Mouse (Mus musculus): ENCODE data around the gene Ttc23. TPM values are rescaled to one million over a fixed set of nuclear protein-coding genes. Genes with fewer than 3 reads are reported as not detected.

Gene Ttc23
- total RNA-seq (2021) = 1 to 10 TPM; 6.2 to 9.0 TPM

GRCm38 (mm10) chr7:67647277-67647676, at the start of gene Ttc23:
Gene Ttc23, plus strand, starts transcription at chr7:67647410.
- no peak for DNase-seq

DNA sequence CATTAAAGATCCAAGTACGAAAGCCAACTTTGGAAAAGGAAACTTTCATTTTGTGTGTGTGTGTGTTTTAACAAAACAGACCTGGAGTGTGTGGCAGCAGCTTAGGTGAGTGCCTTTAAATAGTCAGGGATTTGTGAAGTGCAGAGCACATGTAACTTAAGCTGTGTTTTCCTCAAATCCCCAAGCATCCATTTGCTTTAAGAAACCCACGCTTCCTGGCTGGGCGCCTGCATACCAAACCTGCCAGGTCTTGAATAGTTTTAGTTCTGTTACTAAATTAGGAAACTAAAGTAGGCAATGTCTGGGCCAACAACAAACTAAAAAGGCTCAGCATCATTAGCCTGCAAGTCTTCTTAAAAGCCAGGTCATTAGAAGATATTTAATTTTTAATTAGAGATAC, 49.2 kb upstream of the Ttc23 start:
- peak; percentile 40 to 43 for DNase-seq

GRCm38 (mm10) chr7:67605114-67605513, 42.1 kb upstream of the Ttc23 start:
- DNase-seq = no peak

DNA sequence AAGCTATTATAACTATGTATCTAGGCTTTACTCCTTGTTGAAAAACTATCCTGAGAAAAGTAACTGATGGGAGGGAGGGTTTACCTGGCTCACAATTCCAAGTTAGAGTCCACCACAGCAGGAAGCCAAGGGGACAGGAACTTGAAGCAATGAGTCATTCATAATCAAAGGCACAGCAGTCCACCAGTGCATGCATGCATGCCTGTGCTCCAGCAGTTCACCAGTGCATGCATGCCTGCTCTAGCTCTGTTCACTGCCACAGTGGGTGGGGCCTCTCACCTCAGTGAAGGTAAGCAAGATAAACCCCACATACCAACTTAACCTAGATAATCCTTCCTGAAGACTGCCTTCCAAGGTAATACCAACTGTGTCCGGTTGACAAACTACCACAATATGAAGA, 41.0 kb upstream of the Ttc23 start:
- no peak for DNase-seq

GRCm38 (mm10) chr7:67607669-67608347, 39.4 kb upstream of the Ttc23 start:
- no peak for DNase-seq

DNA sequence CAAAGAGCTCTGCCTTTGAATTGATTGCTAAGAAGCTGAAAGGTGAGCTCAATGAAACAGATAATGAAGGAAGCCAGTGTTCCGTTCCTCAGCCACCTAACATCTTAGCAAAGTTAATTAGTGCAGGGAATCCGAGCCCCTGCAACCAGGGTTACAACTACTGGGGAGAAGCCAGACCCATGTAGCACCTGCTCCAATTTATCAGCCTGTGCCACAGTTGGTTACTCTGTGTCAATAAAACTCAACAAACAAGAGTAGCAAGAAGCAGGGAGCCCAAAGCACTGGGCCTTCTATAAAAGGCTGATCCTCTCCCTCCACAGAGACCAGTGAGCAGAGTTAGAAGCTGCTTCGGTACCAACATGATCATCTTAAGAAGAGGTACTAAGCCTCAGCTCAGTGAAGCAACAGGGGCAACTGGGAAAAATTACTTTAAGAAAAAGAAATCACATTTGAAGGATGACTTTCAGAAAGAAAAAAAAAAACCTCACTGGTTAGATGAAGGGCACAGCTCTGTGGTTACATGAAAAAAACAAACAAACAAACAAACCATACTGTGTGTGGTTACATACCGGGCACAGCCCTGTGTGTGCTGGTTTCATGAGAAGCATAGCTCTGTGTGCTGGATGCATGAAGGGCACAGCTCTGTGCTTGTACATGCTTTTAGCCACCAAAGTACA, 38.7 kb upstream of the Ttc23 start:
- DNase-seq = no peak

DNA sequence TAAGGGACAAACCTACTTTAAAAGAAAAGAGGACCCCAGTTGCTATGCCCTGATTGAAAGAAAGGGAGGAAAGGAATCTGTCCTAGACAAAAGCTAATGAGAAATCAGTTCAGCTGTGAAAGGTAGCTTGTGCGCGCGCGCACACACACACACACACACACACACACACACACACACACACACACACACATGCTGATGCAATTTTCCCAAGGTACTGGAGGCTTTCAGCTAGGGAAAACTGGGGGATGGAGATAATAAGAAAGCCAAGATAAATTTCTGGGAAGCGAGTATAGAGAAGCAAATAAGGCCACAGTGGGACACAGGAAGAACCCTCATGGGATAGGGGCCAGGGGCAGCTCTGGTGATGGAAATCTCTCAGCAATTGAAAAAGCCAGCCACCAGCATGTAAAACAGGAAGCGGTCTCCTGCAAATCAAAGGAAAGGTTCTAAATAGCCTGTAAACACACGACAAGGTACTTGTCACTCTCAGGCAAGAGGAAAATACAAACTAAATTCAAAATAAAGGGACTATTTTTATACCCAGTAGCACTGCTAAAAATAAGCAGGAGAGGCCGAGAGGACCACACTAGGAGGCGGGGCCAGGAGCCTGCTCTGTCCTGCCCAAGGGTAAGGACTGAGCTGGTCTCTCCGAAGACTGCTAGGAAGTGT, 33.3 kb upstream of the Ttc23 start:
- no peak for DNase-seq

DNA sequence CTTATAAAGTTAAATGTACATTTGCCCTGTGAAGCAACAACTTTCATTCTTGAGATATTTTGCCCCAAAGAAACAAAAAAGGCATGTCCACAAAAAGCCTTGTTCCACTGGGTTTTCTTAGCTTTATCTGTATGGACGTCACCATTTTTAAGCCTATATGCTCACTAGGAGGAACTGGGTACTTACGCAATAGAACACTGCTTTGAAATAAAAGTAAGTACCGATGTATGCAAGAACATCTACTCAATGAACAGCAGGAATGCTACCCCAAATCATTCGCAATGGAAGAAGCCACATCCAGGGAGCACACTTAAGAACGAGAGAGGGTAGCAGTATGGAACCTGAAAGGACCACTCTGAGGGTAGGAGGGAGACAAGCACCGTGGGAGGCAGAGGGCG, 32.7 kb upstream of the Ttc23 start:
- DNase-seq = no peak

GRCm38 (mm10) chr7:67616890-67617289, 30.3 kb upstream of the Ttc23 start:
- DNase-seq = no peak

- no peak for DNase-seq
These were observed 29.6 kb upstream of the Ttc23 start for GRCm38 (mm10) chr7:67617646-67618045.

GRCm38 (mm10) chr7:67618316-67618715, 28.9 kb upstream of the Ttc23 start:
- DNase-seq = no peak

DNA sequence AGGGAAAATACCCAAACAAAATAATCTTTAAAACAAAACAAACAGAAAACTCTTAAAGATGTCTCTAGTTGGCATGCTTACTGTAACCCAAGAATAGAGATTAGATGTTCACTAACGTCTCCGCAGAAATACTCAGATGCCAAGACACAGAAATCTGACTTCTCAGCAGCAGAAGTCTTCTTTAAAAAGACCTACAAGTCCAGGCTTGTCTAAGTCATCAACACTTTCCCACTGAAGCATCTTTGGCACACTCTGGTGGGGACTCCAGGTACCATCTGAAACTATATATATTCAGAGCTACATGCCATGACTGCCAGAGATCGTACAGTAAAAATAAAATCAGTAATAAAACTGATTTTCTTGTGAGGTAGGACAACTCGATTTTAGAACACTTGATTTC, 27.4 kb upstream of the Ttc23 start:
- no peak for DNase-seq

DNA sequence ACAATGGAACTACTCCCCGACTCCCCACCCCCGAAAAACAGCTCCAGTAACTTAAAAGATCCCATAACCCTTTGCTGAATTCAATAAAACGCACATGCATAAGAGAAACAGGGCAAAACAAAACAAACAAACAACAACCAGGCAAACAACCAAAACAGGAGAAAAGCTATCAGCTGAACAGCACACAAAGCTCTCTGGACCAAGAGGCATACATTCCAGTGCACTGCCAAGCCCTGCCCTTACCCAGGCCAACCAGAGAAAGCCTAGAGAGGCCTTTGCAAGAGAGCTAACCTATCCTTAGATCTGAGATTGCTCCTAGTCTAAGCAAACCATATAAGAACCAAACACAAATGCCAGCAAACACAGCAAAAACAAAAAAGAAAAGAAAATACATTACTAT, 25.1 kb upstream of the Ttc23 start:
- no peak for DNase-seq

DNA sequence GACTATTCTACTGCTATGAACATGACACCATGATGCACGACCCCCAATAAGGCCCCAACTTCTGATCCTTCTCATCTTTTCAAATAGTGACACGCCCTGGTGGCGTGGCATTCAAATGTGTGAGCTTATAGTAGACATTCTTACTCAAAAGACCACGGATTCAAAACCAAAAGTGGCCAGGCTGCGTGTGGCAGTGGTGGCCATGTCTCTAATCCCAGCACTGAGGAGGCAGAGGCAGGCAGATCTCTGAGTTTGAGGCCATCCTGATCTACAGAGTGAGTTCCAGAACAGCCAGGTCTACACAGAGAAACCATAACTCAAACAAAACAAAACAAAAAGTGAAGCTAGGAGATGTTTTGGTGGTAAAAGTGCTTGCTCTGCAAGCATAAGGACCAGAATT, 20.5 kb upstream of the Ttc23 start:
- DNase-seq = no peak

GRCm38 (mm10) chr7:67629681-67630080, 17.5 kb upstream of the Ttc23 start:
- no peak for DNase-seq

- DNase-seq = peak; percentile 56 to 70
These were observed 16.4 kb upstream of the Ttc23 start for GRCm38 (mm10) chr7:67630817-67631216.

GRCm38 (mm10) chr7:67632380-67632779, 14.8 kb upstream of the Ttc23 start:
- DNase-seq = no peak

- no peak for DNase-seq
These were observed 13.0 kb upstream of the Ttc23 start for GRCm38 (mm10) chr7:67634210-67634609.

- no peak for DNase-seq
These were observed 11.0 kb upstream of the Ttc23 start for GRCm38 (mm10) chr7:67636161-67636560.

- DNase-seq = peak in 1 of 2 experiments; percentile 15
These were observed 8.2 kb upstream of the Ttc23 start for GRCm38 (mm10) chr7:67639006-67639405.

- DNase-seq = no peak
These were observed 4.3 kb upstream of the Ttc23 start for GRCm38 (mm10) chr7:67642955-67643354.

GRCm38 (mm10) chr7:67644291-67644690, 2.9 kb upstream of the Ttc23 start:
- no peak for DNase-seq

DNA sequence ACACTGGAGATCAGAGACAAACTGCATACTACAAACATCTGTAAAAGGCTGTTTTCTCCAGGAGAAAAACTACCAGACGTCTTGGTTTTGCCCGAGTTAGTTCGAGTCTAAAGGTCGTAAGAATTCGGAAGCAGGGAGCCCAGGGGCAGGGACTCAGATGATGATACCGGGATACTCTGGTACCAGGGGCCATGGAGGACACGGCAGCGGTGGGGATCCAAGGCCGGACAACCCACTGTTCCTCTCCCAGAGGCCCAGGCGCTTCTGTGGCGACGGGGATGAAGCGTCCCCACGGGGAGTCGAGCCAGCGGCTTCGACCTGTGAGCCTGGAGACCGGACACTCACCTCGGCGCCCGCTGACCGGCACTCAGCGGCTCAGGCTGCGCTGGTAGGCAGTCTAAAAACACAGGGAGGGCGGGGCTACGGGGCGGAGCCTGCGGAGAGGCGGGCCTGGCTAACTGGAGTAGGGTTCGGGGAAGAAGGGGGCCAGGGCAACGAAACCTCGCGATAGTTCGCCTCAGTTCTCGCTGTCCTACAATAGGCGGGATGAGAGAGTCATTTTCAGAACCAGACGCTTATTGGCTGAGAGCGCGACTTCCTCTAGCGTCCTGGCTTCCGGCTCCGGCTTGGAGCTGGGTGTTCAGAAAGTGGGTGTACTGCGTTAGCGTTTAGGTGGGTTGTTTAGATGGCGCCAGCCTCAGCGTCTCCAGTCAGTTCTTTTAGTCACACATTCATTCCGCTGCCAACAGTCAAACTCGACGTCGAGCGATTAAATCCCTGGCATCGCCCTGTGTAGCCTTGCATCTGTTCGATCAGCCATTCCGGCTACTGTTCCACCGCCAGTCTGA, 2.2 kb upstream of the Ttc23 start, which contains the start of gene Lrrc28:
TSS of gene Lrrc28 (minus strand) at position 436 of the 848 bp plus-strand sequence.
- peak; percentile 98 to 99 for DNase-seq
